Comparison of ENCODE assay signal across 8 mouse cellular contexts in genomic region chr2:154427853-154428360, GRCm38 (mm10). TPM values are rescaled to one million over a fixed set of nuclear protein-coding genes. Genes with fewer than 3 reads are reported as not detected.
DNase-seq lines count a peak whose midpoint lies in the region; ATAC-seq lines count a peak whose summit lies in the region.
"Had no signal": no experiment of that assay in that cellular context is flagged by ENCODE, and none has a peak within 500 bp of the region (broad histone marks: within the 10 kb centered on the region; RNA-seq: fewer than 3 reads in every experiment).

No protein-coding gene starts in this region.

- H3K4me2 ChIP-seq in limb, embryonic 11.5 days (ENCODE audit: low read depth, severe bottlenecking), result peak overlapping the region; percentile 29; the same call in 1 of the 2 replicates
- peak overlapping the region; percentile 28 for H3K4me2 ChIP-seq in midbrain, embryonic 15.5 days

- peak; percentile 47 for DNase-seq in thymus, postnatal 4 days
- DNase-seq in thymus, postnatal 10 days (ENCODE audit: low spot score in 2 of 2), result no peak
- peak; percentile 67 for DNase-seq in forelimb bud, embryonic 11.5 days (ENCODE audit: low read depth, low spot score)
- peak; percentile 73 for DNase-seq in limb, embryonic 11.5 days (ENCODE audit: low spot score)
- no peak for DNase-seq in spleen, adult 12 weeks (ENCODE audit: low spot score)

- 12% methylated on average over 17 of the region's 17 CpGs for WGBS in limb, embryonic 11.5 days
- 24% methylated on average over 17 of the region's 17 CpGs for WGBS in midbrain, embryonic 15.5 days

- H3K9me3 ChIP-seq in limb, embryonic 11.5 days (ENCODE audit: control insufficient read depth, low read length), result no peaks in the 10 kb centered on the region
- no peaks in the 10 kb centered on the region for H3K9me3 ChIP-seq in midbrain, embryonic 15.5 days

- H3K27ac ChIP-seq in limb, embryonic 11.5 days (replicated peaks; ENCODE audit: low read depth, low read length), result no peak overlapping the region
- peak overlapping the region; percentile 84 for H3K27ac ChIP-seq in midbrain, embryonic 15.5 days

- no peaks in the 10 kb centered on the region for H3K36me3 ChIP-seq in limb, embryonic 11.5 days (ENCODE audit: control insufficient read depth, insufficient read depth, low read length)
- no peaks in the 10 kb centered on the region for H3K36me3 ChIP-seq in midbrain, embryonic 15.5 days (replicated peaks)

- H3K27me3 ChIP-seq in limb, embryonic 11.5 days (ENCODE audit: control insufficient read depth, insufficient read depth, low read length), result peaks cover 3% of the 10 kb centered on the region; the same call in 1 of the 2 replicates
- no peaks in the 10 kb centered on the region for H3K27me3 ChIP-seq in midbrain, embryonic 15.5 days (replicated peaks)

- no peak overlapping the region for H3K4me3 ChIP-seq in limb, embryonic 11.5 days (ENCODE audit: low read depth, low read length)
- no peak overlapping the region for H3K4me3 ChIP-seq in midbrain, embryonic 15.5 days
- H3K4me3 ChIP-seq: myocyte had no signal

- ATAC-seq in limb, embryonic 11.5 days (ENCODE audit: insufficient number of reproducible peaks, low FRiP score, low TSS enrichment, low read depth), result peak; percentile 62; the same call in 1 of the 2 replicates
- no peak; the same call in 1 of the 2 replicates for ATAC-seq in midbrain, embryonic 15.5 days (replicated peaks)
- ATAC-seq in granulocyte monocyte progenitor cell, adult 5-6 weeks (replicated peaks; ENCODE audit: poor library complexity, severe bottlenecking), result no peak

- no peak overlapping the region; the same call in 1 of the 2 replicates for H3K9ac ChIP-seq in limb, embryonic 11.5 days (ENCODE audit: low read length)
- no peak overlapping the region for H3K9ac ChIP-seq in midbrain, embryonic 15.5 days

- H3K4me1 ChIP-seq in limb, embryonic 11.5 days (ENCODE audit: control insufficient read depth, insufficient read depth, low read length), result peaks cover 8% of the 10 kb centered on the region; the same call in 1 of the 2 replicates
- peaks cover 22% of the 10 kb centered on the region for H3K4me1 ChIP-seq in midbrain, embryonic 15.5 days

RNA-seq across cellular contexts. Expression of gene Cbfa2t2, which starts 8.4 kb away (rescaled TPM):
- 44.1 and 52.7 TPM in 2 replicates for polyA plus RNA-seq in limb, embryonic 11.5 days (2014; fragmentation: Nextera tagmentation; extraction: Ambion mirVana)
- 55.8 and 59.3 TPM in 2 replicates for polyA plus RNA-seq in midbrain, embryonic 15.5 days (2015; fragmentation: Nextera tagmentation; extraction: Ambion mirVana)
- total RNA-seq in granulocyte monocyte progenitor cell, adult 5-6 weeks (2014; fragmentation: Nextera tagmentation), result 13.3 and 14.7 TPM in 2 replicates
- 12.1 and 13.0 TPM in 2 replicates for total RNA-seq in granulocyte monocyte progenitor cell, adult 5-6 weeks (2017)

RNA-seq across cellular contexts. Expression of gene Snta1, which starts 20.0 kb away (rescaled TPM):
- polyA plus RNA-seq in limb, embryonic 11.5 days (2014; fragmentation: Nextera tagmentation; extraction: Ambion mirVana), result 1.7 and 2.2 TPM in 2 replicates
- polyA plus RNA-seq in midbrain, embryonic 15.5 days (2015; fragmentation: Nextera tagmentation; extraction: Ambion mirVana), result 10.2 and 13.2 TPM in 2 replicates
- total RNA-seq in granulocyte monocyte progenitor cell, adult 5-6 weeks (2014; fragmentation: Nextera tagmentation), result 0.56 TPM in 1 of 2 replicates, not detected in the other
- 0.04 TPM in 1 of 2 replicates, not detected in the other for total RNA-seq in granulocyte monocyte progenitor cell, adult 5-6 weeks (2017)

RNA-seq across cellular contexts. Expression of gene Cdk5rap1, which starts 55.1 kb away (rescaled TPM):
- 19.8 and 20.3 TPM in 2 replicates for polyA plus RNA-seq in limb, embryonic 11.5 days (2014; fragmentation: Nextera tagmentation; extraction: Ambion mirVana)
- polyA plus RNA-seq in midbrain, embryonic 15.5 days (2015; fragmentation: Nextera tagmentation; extraction: Ambion mirVana), result 14.0 and 16.5 TPM in 2 replicates
- 10.7 and 15.4 TPM in 2 replicates for total RNA-seq in granulocyte monocyte progenitor cell, adult 5-6 weeks (2014; fragmentation: Nextera tagmentation)
- 15.6 and 16.1 TPM in 2 replicates for total RNA-seq in granulocyte monocyte progenitor cell, adult 5-6 weeks (2017)

Comparison
In these comparisons a context has a peak if more than half of its experiments do, and no peak if none do; other contexts are left out.
1. DNase-seq: peak in thymus, postnatal 4 days (single experiment), forelimb bud, embryonic 11.5 days (single experiment) and limb, embryonic 11.5 days (single experiment); none in thymus, postnatal 10 days (0 of 2) and spleen, adult 12 weeks (single experiment).